Mouse (Mus musculus): ENCODE measurements at regions not wholly inside any gene's neighbourhood (a gene's known extent, or its start where the extent isn't known, plus 50 kb on each side); places are given as distances from the start of the nearest gene placed in this dataset.

DNA sequence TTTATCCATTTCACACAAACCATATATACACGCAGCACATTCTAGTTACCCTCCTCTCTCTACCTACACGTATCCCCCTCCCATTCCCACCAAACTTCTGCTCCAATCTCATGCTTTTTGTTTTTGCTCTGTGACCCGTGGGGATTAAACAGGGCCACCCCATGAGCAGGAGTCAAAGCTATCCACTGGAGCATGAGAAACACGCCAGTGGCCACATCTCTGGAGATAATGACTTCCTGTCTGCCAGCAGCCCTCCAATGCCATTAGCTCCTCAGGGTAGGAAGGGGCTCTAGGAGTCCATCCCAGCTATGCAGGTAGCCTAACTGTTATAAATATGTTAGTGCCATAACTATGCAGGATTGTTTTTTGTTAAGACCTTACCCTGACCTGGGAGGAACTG lies 141.9 kb upstream of the Grb10 start:
- WGBS = 22% methylated on average over 4 of the region's 4 CpGs
- H3K4me1 ChIP-seq = peaks cover 13% of the 10 kb centered on the region
- no peaks in the 10 kb centered on the region for H3K36me3 ChIP-seq (replicated peaks)
- H3K27ac ChIP-seq = no peak overlapping the region
- peak; percentile 35 for DNase-seq (ENCODE audit: extremely low spot score, low spot score)
- no peak overlapping the region for H3K4me3 ChIP-seq
- H3K9me3 ChIP-seq = no peaks in the 10 kb centered on the region
- H3K27me3 ChIP-seq (ENCODE audit: poor library complexity, severe bottlenecking) = peaks cover 14% of the 10 kb centered on the region; the same call in 1 of the 2 replicates

DNA sequence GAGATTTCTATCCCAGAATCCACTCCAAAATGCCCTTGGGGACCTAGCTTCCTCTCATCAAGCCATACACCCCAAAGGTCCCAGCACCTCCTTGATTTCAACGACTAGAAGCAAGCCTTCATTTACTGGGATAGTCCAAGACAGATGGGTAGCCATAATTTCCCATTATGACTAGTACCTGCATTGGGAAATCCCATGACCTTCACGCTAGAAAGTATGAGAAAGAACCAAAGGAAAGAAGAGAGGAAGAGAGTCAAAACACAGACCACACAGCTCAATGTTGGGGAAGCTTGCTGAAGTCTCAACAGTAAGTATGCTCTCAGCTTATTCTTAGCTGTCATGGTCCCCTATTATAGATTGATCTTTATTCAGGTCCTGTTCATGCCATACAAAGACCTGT lies 133.9 kb upstream of the Grb10 start:
- DNase-seq (ENCODE audit: extremely low spot score, low spot score) = no peak
- no peaks in the 10 kb centered on the region for H3K36me3 ChIP-seq (replicated peaks)
- H3K4me1 ChIP-seq = no peaks in the 10 kb centered on the region
- no peaks in the 10 kb centered on the region for H3K9me3 ChIP-seq
- WGBS = 92% methylated on average over 2 of the region's 2 CpGs
- H3K27me3 ChIP-seq (ENCODE audit: poor library complexity, severe bottlenecking) = no peaks in the 10 kb centered on the region
- H3K4me3 ChIP-seq = no peak overlapping the region
- H3K27ac ChIP-seq = no peak overlapping the region

DNA sequence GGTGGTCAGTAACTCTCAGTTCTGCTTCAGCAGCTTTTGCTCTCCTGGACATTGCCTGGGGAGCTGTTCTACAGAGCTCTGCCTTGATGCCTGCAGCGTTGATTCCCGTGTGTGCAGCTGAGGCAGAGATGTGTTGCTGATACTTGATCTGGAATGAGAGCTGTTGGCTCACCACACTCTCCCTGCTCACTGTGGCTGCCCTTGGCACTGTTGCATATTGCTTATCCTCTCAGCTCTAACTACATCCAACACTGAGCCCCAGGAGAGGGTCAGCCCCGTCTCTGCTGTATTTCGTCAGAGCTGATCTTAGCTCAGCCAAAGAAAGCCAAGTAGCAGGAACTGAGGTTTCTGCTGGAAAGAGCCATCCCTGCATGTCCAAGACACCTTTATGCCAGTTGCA lies 132.8 kb upstream of the Grb10 start:
- 66% methylated on average over 4 of the region's 4 CpGs for WGBS
- no peaks in the 10 kb centered on the region for H3K27me3 ChIP-seq (ENCODE audit: poor library complexity, severe bottlenecking)

DNA sequence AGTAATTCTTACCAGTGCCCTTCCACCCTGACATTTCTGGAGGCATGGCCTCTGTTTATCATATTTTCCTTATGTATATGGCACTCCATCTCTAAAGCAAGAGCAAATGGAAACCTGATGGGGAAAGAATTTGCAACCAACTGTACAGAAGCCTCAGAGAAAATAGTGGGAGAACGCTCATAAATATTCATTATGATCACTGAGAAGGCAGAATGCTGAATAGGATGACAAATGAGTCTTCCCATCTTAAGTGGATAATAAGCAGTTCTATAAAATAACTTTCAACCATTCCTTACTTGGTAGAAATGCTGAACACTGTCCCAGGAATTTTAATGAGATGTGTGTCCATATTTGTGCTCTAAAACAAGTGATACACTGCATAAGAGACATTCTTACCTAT lies 129.9 kb upstream of the Grb10 start:
- Histone ChIP-seq H3K4me1 (no peaks in the 10 kb centered on the region), H3K27me3 (ENCODE audit: poor library complexity, severe bottlenecking) (no peaks in the 10 kb centered on the region), H3K36me3 (replicated peaks) (no peaks in the 10 kb centered on the region), H3K4me3 (no peak overlapping the region), H3K27ac (no peak overlapping the region), H3K9me3 (no peaks in the 10 kb centered on the region)
- no peak for DNase-seq (ENCODE audit: extremely low spot score, low spot score)
- WGBS = 90% methylated on average over 1 of the region's 1 CpGs

More for the DNA sequence above, 132.8 kb upstream of the Grb10 start:
- Histone ChIP-seq H3K4me1 (no peaks in the 10 kb centered on the region), H3K9me3 (no peaks in the 10 kb centered on the region), H3K4me3 (no peak overlapping the region), H3K27ac (no peak overlapping the region), H3K36me3 (replicated peaks) (no peaks in the 10 kb centered on the region)
- no peak for DNase-seq (ENCODE audit: extremely low spot score, low spot score)
